ENCODE assay signal across 30 mouse cellular contexts in the genomic region with DNA sequence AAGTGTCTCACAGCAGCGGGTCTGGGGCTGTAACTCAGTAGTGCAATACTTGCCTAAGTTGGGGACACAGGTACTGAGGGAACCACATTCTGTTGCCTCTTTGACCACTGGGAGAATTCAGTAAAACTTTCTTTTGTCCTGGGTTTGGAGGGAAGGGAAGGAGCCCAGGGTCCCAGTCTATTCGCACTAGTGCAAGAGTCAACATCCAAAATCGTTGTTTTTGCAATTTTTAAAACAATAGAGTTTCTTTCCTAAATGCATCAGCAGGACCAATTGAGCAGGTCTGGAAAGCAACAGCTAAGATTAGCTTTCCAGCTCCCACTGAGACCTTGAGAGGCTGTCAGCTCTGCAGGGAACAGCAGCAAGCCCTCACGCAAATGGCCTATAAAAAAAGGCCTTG. TPM values are rescaled to one million over a fixed set of nuclear protein-coding genes. Genes with fewer than 3 reads are reported as not detected.
"Had no signal": no experiment of that assay in that cellular context is flagged by ENCODE, and none has a peak within 500 bp of the region (broad histone marks: within the 10 kb centered on the region; RNA-seq: fewer than 3 reads in every experiment).

No protein-coding gene starts in this region.

- H3K4me3 ChIP-seq: gastrocnemius, adult 2 months; heart, adult 2 months; heart, embryonic 15.5 days; layer of hippocampus, adult 2 months; left cerebral cortex, adult 2 months; limb, embryonic 10.5 days; limb, embryonic 12.5 days; liver, embryonic 13.5 days; liver, embryonic 15.5 days had no signal

- DNase-seq: gastrocnemius, adult 2 months; gastrocnemius, postnatal 10 days; gastrocnemius, postnatal 25 days; heart, adult 2 months; kidney, adult 18-20 months; kidney, adult 8-10 months; kidney, postnatal 10 days; kidney, postnatal 25 days; liver; liver, embryonic 13.5 days; liver, postnatal 0 days had no signal

- H3K27ac ChIP-seq: gastrocnemius, adult 2 months; heart, adult 2 months; heart, embryonic 15.5 days; hindbrain, embryonic 14.5 days; layer of hippocampus, adult 2 months; left cerebral cortex, adult 2 months; limb, embryonic 10.5 days; limb, embryonic 12.5 days; liver, embryonic 13.5 days; liver, embryonic 15.5 days had no signal

- H3K36me3 ChIP-seq: heart, embryonic 15.5 days; limb, embryonic 10.5 days; limb, embryonic 12.5 days; liver, embryonic 13.5 days; liver, embryonic 15.5 days had no signal

- H3K9ac ChIP-seq: heart, embryonic 15.5 days; hindbrain, embryonic 14.5 days; limb, embryonic 12.5 days; liver, embryonic 13.5 days; liver, embryonic 15.5 days; liver, postnatal 0 days had no signal

- H3K4me2 ChIP-seq: heart, embryonic 15.5 days; hindbrain, embryonic 14.5 days; limb, embryonic 12.5 days; liver, embryonic 11.5 days; liver, embryonic 13.5 days; liver, embryonic 15.5 days had no signal

- H3K4me1 ChIP-seq: liver, embryonic 13.5 days had no signal

- ATAC-seq: hindbrain, embryonic 16.5 days; inflammation-experienced regulatory T-cells, adult 6 months; liver, postnatal 0 days had no signal

- H3K9me3 ChIP-seq: heart, embryonic 15.5 days; limb, embryonic 10.5 days; limb, embryonic 12.5 days; liver, embryonic 13.5 days; liver, embryonic 15.5 days had no signal

RNA-seq across cellular contexts. Expression of gene Nkx2-3, which starts 28.9 kb away (rescaled TPM):
- total RNA-seq: gastrocnemius, adult 2 months; gastrocnemius, postnatal 10 days; gastrocnemius, postnatal 25 days; gastrocnemius, postnatal 4 days; heart, adult 2 months; heart, postnatal 25 days; layer of hippocampus, adult 2 months; layer of hippocampus, postnatal 10 days; layer of hippocampus, postnatal 25 days; left cerebral cortex, adult 2 months; left cerebral cortex, postnatal 14 days; left cerebral cortex, postnatal 36 days had no signal
- polyA plus RNA-seq: heart, adult 2 months; heart, embryonic 11.5 days; heart, embryonic 15.5 days; heart, postnatal 0 days; hindbrain, embryonic 14.5 days; hindbrain, embryonic 16.5 days; inflammation-experienced regulatory T-cells, adult 6 months; limb, embryonic 10.5 days; limb, embryonic 12.5 days; limb, embryonic 14.5 days had no signal
